Mouse (Mus musculus) olfactory bulb, adult 2 months (tissue): ENCODE data around the gene Kng1.

Experiments used
- CTCF ChIP-seq: fragments of 200-500 bp; IDR thresholded peaks from 2 replicates; pipeline ENCODE4 v1.5.1; 2012; ENCODE audit warnings: low read depth, mild to moderate bottlenecking, low read length, moderate library complexity; ENCODE audit not compliant: insufficient read depth
- POLR2A ChIP-seq: fragments of 200-500 bp; IDR thresholded peaks from 2 replicates; pipeline ENCODE4 v1.6.1; 2012; ENCODE audit warnings: mild to moderate bottlenecking, low read depth, low read length, moderate library complexity; ENCODE audit not compliant: insufficient read depth

DNA sequence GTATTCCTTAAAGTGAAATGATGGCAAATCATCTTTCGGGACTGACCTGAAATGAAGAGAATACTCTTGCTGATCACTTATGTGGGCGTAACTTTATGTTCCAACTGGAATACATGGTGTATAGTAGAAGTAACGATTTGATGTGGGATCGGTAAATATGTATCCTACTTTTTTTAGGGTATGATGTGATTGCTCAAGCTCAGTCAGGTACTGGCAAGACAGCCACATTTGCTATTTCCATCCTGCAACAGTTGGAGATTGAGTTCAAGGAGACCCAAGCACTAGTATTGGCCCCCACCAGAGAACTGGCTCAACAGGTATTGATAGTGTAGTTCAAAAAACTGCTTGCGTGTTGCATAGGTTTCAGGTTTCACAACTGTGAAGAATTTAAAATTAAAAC lies 51.3 kb downstream of the Kng1 start:
- no peak for TF ChIP-seq CTCF
- no peak for TF ChIP-seq POLR2A
